Mouse (Mus musculus) intestine, embryonic 14.5 days (tissue): ENCODE measurements at regions not wholly inside any gene's neighbourhood (a gene's known extent, or its start where the extent isn't known, plus 50 kb on each side); places are given as distances from the start of the nearest gene placed in this dataset.

ENCODE experiments used
- ATAC-seq: fragments of 200-750 bp; cut with Nextera tagmentation; replicated peaks from 2 replicates; pipeline ENCODE4 v1.8.0; 2017; ENCODE audit warnings: low read depth, moderate number of reproducible peaks, moderate TSS enrichment, moderate library complexity; ENCODE audit not compliant: low FRiP score, low TSS enrichment
- DNase-seq: peaks from one replicate; pipeline ENCODE4 v3.0.0-alpha.2; 2018; ENCODE audit warnings: low spot score
- H3K27ac ChIP-seq: fragments of 300-500 bp; sonication (generic); 2 replicates; pipeline ENCODE4 v1.5.1; 2014; ENCODE audit warnings: low read depth, mild to moderate bottlenecking, control low read depth
- H3K27me3 ChIP-seq: fragments of 300-500 bp; sonication (generic); replicated peaks from 2 replicates; pipeline ENCODE4 v1.6.1; 2014; ENCODE audit warnings: low read length, control low read depth; ENCODE audit not compliant: control insufficient read depth, insufficient read depth
- H3K36me3 ChIP-seq: fragments of 300-500 bp; sonication (generic); 2 replicates; pipeline ENCODE4 v1.6.1; 2014; ENCODE audit warnings: low read length, control low read depth; ENCODE audit not compliant: control insufficient read depth, insufficient read depth
- H3K4me1 ChIP-seq: fragments of 300-500 bp; sonication (generic); replicated peaks from 2 replicates; pipeline ENCODE4 v1.6.1; 2014; ENCODE audit warnings: low read length, control low read depth, mixed read lengths; ENCODE audit not compliant: control insufficient read depth, insufficient read depth
- H3K4me2 ChIP-seq: fragments of 300-500 bp; sonication (generic); 2 replicates; pipeline ENCODE4 v1.6.1; 2014; ENCODE audit warnings: low read length
- H3K4me3 ChIP-seq: fragments of 300-500 bp; sonication (generic); 2 replicates; pipeline ENCODE4 v1.5.1; 2014; ENCODE audit warnings: low read depth, low read length, control low read depth, mixed read lengths
- H3K9ac ChIP-seq: fragments of 300-500 bp; sonication (generic); 2 replicates; pipeline ENCODE4 v1.6.1; 2014; ENCODE audit warnings: mild to moderate bottlenecking, low read length
- H3K9me3 ChIP-seq: fragments of 300-500 bp; sonication (generic); 2 replicates; pipeline ENCODE4 v1.6.1; 2016; ENCODE audit warnings: low read length, control low read depth; ENCODE audit not compliant: control insufficient read depth
- WGBS: fragments of 180-500 bp; shearing (Covaris S2); extraction: QIAGEN DNeasy Blood & Tissue Kit; methylation state at CpG from one replicate; pipeline ENCODE4 v1.1.7; 2014; 5-methylcytosine and 5-hydroxymethylcytosine counted together

- Histone ChIP-seq H3K4me2 (peak overlapping the region; percentile 51), H3K4me1 (peaks cover 20% of the 10 kb centered on the region), H3K27ac (no peak overlapping the region), H3K27me3 (no peaks in the 10 kb centered on the region), H3K4me3 (peak overlapping the region; percentile 27), H3K9ac (peak overlapping the region; percentile 21), H3K9me3 (no peaks in the 10 kb centered on the region), H3K36me3 (no peaks in the 10 kb centered on the region)
- WGBS, result 8% methylated on average over 28 of the region's 28 CpGs
- ATAC-seq (no peak; the same call in 1 of the 2 replicates), DNase-seq (peak; percentile 81)
Measured at GRCm38 (mm10) chr16:29838981-29839661, 225.1 kb upstream of the Hes1 start.

- no peak overlapping the region for H3K27ac ChIP-seq
- ATAC-seq, result no peak; the same call in 1 of the 2 replicates
- H3K4me3 ChIP-seq, result peak overlapping the region; percentile 27; the same call in 1 of the 2 replicates
- H3K4me1 ChIP-seq, result peaks cover 18% of the 10 kb centered on the region
- no peaks in the 10 kb centered on the region for H3K36me3 ChIP-seq
- no peaks in the 10 kb centered on the region for H3K9me3 ChIP-seq
- H3K27me3 ChIP-seq, result no peaks in the 10 kb centered on the region
- DNase-seq, result no peak
- peak overlapping the region; percentile 21; the same call in 1 of the 2 replicates for H3K9ac ChIP-seq
- peak overlapping the region; percentile 51 for H3K4me2 ChIP-seq
- 22% methylated on average over 6 of the region's 6 CpGs for WGBS
Measured at GRCm38 (mm10) chr16:29839662-29840001, 224.6 kb upstream of the Hes1 start.

DNA sequence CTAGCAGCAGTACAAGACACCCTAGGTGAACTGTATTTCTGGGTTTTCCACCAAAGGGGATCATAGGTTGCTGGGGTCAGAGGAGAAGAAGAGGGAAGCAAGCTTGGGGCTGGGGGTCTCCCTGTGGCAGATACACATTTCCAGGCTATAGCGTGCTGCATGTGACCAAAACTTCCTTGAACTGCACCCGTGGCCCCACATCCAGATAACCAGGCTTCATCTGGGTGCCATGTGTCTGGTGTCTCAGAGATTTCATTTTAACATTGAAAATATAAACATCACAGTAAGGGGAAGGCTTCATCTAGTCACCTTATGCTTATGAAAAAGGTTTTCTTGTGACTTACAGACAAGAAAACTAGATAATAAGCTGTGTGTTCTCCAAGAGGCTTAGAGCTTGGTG lies 223.8 kb upstream of the Hes1 start:
- no peak overlapping the region for H3K9ac ChIP-seq

DNA sequence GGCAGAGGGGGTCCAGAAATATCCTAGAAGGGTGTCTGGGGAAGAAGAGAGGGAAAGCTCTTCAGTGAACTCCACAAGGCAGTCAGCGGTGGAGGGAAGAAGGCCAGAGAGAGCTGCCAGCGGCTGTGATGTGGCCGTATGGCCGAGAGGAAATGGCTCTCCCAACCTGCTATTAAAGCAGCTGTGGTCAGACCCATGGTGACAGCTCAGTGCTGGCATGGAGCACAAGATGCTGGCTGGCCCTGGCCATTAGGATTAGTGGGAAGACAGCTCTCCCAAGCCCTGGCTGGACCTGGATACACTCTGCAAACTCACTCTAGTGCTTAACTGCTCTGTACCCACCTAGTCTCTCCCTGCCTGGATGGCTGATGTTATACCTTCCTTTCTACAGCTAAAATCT lies 223.1 kb upstream of the Hes1 start:
- Histone ChIP-seq H3K27ac (no peak overlapping the region), H3K9me3 (no peaks in the 10 kb centered on the region), H3K4me2 (no peak overlapping the region), H3K4me1 (peaks cover 28% of the 10 kb centered on the region), H3K27me3 (no peaks in the 10 kb centered on the region), H3K9ac (no peak overlapping the region), H3K36me3 (no peaks in the 10 kb centered on the region), H3K4me3 (no peak overlapping the region)
- 62% methylated on average over 4 of the region's 4 CpGs for WGBS
- ATAC-seq (no peak), DNase-seq (no peak)

More for the DNA sequence above, 223.8 kb upstream of the Hes1 start:
- DNase-seq (no peak), ATAC-seq (no peak)
- Histone ChIP-seq H3K4me1 (peaks cover 24% of the 10 kb centered on the region), H3K9me3 (no peaks in the 10 kb centered on the region), H3K4me2 (no peak overlapping the region), H3K27me3 (no peaks in the 10 kb centered on the region), H3K36me3 (no peaks in the 10 kb centered on the region), H3K4me3 (no peak overlapping the region), H3K27ac (no peak overlapping the region)
- 60% methylated on average over 2 of the region's 2 CpGs for WGBS

GRCm38 (mm10) chr16:29842071-29842470 lies 222.1 kb upstream of the Hes1 start:
- no peak for DNase-seq
- H3K9ac ChIP-seq, result no peak overlapping the region
- ATAC-seq, result no peak

GRCm38 (mm10) chr16:29843490-29843889 lies 220.7 kb upstream of the Hes1 start:
- Histone ChIP-seq H3K4me3 (no peak overlapping the region), H3K4me1 (peaks cover 21% of the 10 kb centered on the region), H3K27me3 (no peaks in the 10 kb centered on the region), H3K27ac (no peak overlapping the region), H3K36me3 (no peaks in the 10 kb centered on the region), H3K4me2 (no peak overlapping the region), H3K9ac (no peak overlapping the region), H3K9me3 (no peaks in the 10 kb centered on the region)
- ATAC-seq, result no peak; the same call in 1 of the 2 replicates
- no peak for DNase-seq
- 73% methylated on average over 7 of the region's 7 CpGs for WGBS

More at GRCm38 (mm10) chr16:29842071-29842470, 222.1 kb upstream of the Hes1 start:
- no peak overlapping the region for H3K4me3 ChIP-seq
- H3K4me1 ChIP-seq, result peaks cover 26% of the 10 kb centered on the region
- no peaks in the 10 kb centered on the region for H3K36me3 ChIP-seq
- H3K27ac ChIP-seq, result no peak overlapping the region
- no peaks in the 10 kb centered on the region for H3K9me3 ChIP-seq
- no peak overlapping the region for H3K4me2 ChIP-seq
- 90% methylated on average over 4 of the region's 4 CpGs for WGBS
- H3K27me3 ChIP-seq, result no peaks in the 10 kb centered on the region

DNA sequence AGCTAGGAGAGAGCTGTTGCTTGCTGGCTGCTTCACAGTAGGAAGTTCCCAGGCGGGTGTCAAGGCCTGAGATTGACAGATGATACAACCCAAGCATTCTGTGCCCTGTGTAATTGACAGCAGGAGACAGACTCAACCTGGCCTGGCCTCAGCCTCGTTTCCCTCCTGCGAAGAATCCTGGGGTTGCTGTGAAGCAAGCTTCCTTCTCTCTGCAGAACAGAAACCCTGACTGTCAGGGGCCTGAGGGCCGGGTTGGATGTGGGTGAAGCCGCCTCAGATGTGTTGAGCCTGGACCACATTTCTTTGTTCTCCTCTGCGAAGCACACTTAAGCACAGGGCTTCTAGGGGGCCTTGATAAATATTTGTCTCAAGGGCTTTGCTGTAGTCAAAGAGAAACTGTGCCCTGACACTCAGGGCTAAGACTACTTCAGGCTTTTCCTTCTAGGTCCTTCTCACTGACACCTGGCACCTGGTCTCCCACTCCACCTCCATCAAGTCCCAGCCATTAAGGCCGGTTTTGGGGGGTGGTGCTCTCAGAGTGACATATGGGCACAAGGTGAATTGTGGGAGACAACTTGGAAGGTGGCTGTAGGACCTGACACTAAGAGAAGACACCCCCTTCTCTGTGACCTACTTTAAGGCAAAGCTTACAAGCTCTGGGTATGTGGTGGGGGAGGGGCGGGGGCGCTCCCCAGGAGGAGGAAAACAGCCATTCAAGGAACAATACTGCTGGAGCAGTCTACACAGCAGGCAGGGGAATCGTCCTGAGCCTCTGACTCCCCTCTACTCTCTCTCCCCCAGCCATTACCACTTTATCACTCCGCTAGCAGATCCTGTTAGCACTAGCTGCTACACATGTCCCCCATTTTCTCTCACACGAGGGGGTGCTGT lies 219.2 kb upstream of the Hes1 start:
- H3K4me3 ChIP-seq, result no peak overlapping the region
- no peak overlapping the region for H3K9ac ChIP-seq
- 28% methylated on average over 12 of the region's 12 CpGs for WGBS
- no peaks in the 10 kb centered on the region for H3K9me3 ChIP-seq
- H3K27ac ChIP-seq, result no peak overlapping the region
- DNase-seq (no peak), ATAC-seq (no peak)
- H3K4me1 ChIP-seq, result peaks cover 10% of the 10 kb centered on the region; the same call in 1 of the 2 replicates
- H3K36me3 ChIP-seq, result no peaks in the 10 kb centered on the region
- H3K4me2 ChIP-seq, result no peak overlapping the region
- H3K27me3 ChIP-seq, result no peaks in the 10 kb centered on the region

GRCm38 (mm10) chr16:29845597-29845986 lies 218.6 kb upstream of the Hes1 start:
- no peak overlapping the region for H3K4me2 ChIP-seq
- no peak overlapping the region for H3K4me3 ChIP-seq
- DNase-seq (no peak), ATAC-seq (no peak)
- 43% methylated on average over 8 of the region's 8 CpGs for WGBS
- H3K27ac ChIP-seq, result no peak overlapping the region
- peaks cover 10% of the 10 kb centered on the region; the same call in 1 of the 2 replicates for H3K4me1 ChIP-seq
- H3K27me3 ChIP-seq, result no peaks in the 10 kb centered on the region
- H3K9ac ChIP-seq, result no peak overlapping the region
- no peaks in the 10 kb centered on the region for H3K9me3 ChIP-seq
- H3K36me3 ChIP-seq, result no peaks in the 10 kb centered on the region
